Mouse (Mus musculus): ENCODE results near the gene Gm10181.

DNA sequence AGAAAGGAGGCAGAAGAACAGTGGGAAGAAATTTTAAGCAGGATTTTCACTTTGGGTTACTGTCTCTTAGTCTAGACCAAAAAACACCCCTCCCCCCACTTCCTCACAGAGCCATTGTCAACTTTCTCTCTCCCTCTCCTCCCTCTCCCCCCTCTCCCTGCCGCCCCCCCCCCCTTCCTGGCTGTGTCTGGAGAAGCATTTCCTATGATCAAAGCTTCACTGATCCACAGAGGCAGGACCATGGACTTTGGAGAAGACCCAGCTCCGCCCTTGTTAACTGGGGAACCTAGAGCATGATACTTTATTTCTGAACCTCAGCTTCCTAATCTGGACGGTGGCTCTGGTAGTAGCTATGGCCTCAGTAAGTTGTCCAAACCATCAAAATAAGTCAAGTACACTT lies 30.5 kb upstream of the Gm10181 start:
- TF ChIP-seq TAL1 (IDR thresholded peaks at IDR 0.05; ENCODE audit: low read length) (no peak), GATA1 (IDR thresholded peaks at IDR 0.05; ENCODE audit: low read length) (no peak)

Measured in erythroblast, embryonic 14.5 days (primary cell).